Mouse (Mus musculus) spleen, postnatal 36 days (tissue): ENCODE results near the gene Rbms3.
A peak's percentile ranks its signal among the peaks of the same experiment; 100 is the strongest.

ENCODE experiments used
- DNase-seq, 2 experiments: peaks; one replicate each; pipeline ENCODE4 v3.0.0; 2022; ENCODE audit warnings: low spot score in 2 of 2, mixed read lengths in 1 of 2

Gene Rbms3

DNA sequence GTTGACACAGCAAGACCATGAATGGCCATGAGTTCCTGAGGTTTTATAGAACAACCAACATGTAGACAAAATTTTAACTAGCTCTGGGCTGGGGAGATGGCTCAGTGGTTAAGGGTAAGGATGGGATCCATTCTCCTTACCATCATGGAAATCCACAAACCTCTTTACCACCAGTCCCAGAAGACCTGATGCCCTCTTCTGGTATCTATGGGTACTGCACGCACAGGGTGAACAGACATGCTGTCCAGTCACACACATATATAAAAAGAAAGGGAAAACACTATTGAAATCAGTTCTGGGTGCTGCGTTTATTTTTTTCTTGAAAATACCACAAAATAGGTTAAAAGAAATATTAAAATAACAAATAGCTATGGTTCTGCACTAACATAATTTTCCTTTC lies 577.8 kb downstream of the Rbms3 start:
- DNase-seq: no peak

DNA sequence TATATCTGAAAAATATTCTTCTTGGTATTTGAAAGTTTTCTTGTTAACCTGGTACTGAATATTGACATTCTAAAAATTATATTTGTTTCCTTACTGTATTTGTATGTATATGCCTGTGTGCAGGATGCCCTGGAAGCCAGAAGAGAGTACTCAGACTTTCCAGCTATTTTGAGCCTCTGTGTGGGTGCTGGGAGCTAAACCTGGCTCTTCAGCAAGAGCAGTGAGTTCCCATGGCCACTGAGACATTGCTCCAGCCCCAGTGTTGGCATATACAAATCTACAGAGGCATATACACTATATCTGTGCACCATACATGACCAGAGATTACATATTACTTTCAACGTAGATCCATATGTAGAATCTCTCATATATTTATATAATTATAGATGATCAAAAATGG lies 581.1 kb downstream of the Rbms3 start:
- DNase-seq: no peak

DNA sequence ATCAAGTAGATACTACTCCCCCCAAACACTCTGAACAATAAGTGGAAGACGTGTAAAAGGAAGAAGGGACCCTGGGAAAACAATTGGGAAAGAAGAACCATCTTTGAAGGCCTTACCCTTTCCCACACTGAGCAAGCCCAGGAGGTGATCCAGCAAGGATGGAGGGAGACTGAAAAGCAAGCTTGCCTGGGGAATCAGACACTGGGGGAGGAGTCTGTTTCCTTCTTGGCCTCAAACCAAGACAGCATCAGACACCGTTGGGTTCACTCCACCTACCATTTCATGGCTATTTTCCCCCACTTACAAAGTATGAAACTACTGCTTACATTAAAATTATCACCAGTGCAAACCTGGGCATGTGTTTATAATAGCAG lies 587.7 kb downstream of the Rbms3 start:
- no peak for DNase-seq

DNA sequence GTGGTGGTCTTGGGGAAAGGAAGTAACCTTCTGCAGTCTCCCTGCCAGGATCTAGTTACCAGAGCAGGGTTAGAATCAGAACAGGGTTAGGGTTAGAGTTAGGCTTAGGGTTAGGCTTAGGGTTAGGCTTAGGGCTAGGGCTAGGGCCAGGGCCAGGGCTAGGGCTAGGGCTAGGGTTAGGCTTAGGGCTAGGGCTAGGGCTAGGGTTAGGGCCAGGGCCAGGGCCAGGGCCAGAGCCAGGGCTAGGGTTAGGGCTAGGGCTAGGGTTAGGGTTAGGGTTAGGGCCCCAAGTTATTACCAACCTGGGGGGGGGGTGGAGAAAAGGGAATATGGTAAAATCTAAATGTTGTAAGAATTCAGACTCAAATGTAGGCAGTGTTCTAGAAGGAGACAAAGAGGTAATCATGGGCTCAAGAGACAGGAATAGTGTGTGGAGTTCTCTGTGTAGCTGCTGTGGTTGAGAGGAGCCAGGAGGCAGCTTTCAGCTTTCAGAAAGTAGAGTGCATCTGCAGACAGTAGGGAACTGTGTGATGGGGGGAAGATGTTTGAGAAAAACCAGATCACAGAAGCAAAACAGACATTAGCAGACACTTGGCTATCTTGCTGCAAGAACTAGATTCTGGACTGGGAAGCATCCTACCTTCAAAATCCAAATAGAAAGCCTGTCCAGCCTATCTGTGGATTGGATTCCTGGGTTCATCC lies 588.3 kb downstream of the Rbms3 start:
- DNase-seq: no peak

DNA sequence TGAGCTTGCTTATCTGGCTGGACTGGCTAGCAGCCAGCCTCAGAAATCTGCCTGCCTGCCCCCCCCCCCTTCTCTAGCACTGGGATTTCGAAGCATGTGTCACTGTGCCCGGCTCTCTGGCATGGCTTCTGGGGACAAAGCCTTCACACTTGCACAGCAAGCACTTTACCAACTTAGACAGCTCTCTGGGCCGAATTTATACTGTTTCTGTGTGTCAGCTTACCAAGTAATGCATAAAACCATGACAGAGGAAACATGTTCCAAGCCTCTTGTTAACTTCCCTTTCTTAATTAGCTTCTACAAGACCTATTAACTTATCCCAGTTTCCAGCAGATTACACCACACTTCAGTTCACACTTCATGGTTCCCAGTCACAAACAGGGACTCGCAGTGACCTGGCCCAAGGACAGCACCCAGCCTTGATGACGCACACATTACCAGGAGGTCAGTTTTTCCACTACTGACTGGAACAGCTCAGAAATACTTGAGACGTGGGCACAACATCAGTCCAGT lies 589.7 kb downstream of the Rbms3 start:
- no peak for DNase-seq

DNA sequence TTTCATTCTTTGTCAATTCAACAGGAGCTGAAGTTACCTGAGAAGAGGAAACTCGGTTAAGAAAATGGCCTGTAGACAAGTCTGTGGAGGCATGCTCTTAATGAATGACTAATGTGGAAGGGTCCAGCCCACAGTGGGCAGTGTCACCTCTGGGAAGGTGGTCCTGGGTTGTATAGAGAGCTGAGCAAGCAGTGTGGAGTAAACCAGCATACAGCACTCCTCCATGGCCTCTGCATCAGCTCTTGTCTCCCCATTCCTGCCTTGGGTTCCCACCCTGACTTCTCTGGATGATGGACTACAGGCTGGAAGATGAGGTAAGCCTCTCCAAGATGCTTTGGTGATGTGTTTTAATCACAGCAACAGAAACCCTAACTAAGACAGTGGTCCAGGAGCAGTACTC lies 597.0 kb downstream of the Rbms3 start:
- DNase-seq: no peak

DNA sequence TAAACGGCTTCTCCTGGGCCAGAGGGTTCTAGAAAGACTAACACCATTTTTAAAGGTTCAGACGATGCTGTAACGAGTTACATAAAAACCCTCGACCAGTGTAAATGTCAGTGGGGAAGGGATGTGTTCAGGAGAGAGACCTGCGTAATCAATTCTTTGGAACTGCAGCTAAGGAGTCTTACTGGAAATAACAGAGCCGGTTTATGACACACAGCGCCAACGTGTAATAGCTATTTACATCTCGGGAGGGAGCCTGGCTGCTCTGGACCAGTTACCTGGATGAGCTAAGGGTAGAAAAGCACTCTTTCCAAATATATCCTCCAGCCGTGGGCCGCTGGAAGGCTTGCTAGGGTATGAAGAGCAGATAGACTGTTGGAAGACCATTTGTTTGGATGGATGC lies 598.5 kb downstream of the Rbms3 start:
- no peak for DNase-seq

DNA sequence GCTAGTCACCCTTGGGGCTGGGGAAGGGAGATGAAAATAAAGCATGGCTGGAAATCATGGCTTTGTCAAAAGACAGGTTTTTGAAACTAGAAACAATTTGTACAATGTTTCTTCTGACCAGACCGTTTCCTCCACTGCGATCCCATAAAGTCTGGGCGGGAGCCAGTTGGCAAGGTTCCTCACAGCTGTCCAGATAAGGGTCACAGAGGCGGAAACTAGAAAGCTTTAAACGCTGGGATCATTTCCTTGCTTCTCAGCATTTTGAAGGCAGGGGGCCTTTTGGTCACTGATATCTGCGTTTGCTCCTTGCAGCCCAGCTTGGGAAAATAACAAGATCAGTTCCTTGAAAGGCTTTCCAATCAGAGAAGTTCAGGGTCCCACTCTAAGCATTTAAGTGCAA lies 598.9 kb downstream of the Rbms3 start:
- peak; percentile 24 to 30 for DNase-seq

DNA sequence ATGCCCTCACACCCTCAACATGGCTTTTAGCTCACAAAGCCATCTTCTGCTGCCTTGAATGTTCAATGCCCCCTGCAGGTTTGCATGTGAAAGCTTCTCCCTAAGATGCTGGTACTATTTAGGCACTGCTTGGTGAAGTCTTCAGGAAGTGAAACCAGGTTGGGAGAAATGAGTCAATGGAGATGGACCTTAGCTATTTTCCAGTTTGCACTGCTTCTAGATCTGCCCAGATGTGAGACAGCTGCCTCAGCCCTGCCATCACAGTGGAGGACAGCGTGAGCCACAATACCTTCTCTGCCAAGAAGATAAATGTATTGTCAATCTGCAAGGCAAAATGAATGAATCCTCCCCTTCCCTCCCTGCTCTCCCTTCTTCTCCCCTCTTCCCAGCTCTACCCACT lies 599.8 kb downstream of the Rbms3 start:
- no peak for DNase-seq

DNA sequence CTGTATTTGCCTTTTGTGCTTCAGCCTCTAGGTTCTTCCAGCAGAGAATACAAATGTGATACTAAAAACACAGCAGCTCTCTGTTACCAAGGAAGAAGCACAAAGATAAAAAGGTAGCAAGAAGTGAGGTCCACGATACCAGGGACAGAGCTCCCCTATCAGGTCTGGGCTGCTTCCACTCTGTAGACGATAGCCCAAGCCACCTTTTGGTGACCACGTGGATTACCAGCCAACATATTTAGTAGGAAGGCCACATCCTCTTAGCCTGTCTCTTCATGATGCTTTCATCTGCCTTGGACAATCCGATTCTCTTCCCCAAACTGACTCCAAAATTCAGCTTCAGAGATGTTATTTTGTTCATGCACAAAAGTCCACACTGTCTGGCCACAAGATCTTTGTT lies 601.1 kb downstream of the Rbms3 start:
- DNase-seq: no peak

DNA sequence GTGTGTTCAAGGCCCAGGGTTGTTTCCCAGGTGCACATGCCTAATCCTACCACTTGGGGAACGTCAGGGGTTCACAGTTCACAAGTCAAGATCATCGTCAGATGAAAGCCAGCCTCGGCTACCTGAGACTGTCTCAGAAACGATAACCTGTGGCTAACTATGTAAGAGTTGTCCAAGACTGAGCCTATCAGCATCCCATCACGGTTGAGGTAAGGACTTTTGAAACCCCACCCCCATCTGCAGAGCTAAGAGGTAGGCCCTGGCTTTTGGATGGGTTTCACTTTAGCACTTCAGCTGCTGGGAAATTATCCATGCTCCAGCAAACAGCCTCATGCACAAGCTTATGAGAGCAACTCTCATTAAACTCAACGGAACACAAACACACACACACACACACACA lies 607.6 kb downstream of the Rbms3 start:
- DNase-seq: no peak

DNA sequence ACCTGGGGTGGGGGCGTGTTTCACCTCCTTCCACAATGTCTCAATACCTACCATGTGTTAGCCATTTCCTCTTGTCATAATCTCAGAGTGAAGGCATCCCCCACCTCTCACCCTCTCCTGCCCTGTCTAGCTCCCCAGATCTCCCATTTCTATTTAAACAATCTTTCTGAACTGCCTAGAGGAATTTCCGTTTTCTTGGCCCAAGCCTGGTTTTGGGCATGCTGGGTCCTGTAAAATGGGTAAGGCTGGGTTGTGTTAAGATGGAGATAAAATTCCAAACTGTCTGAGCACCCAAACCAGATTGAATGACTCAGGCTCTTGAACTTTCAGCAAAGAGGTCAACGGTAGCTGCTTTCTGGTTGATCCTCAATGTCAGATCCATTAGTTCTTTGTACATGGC lies 608.2 kb downstream of the Rbms3 start:
- no peak for DNase-seq

DNA sequence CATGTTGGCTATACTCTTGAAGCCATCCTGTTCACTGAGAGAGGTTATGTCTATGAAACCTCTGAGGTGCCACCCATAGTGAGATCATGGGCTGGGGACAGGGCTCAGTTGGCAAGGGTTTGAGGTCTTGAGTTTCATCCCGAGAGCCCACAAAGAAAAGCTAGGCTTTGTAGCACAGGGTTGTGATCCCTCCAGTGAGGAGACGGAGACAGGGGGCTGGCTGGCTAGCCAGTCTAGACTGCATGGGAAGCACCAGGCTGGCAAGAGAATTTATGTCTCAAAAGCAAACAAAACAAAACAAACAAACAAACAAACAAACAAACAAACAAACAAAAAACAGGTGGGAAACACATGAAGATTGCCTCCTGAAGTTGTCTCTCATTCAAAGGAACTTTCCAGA lies 609.5 kb downstream of the Rbms3 start:
- no peak for DNase-seq

DNA sequence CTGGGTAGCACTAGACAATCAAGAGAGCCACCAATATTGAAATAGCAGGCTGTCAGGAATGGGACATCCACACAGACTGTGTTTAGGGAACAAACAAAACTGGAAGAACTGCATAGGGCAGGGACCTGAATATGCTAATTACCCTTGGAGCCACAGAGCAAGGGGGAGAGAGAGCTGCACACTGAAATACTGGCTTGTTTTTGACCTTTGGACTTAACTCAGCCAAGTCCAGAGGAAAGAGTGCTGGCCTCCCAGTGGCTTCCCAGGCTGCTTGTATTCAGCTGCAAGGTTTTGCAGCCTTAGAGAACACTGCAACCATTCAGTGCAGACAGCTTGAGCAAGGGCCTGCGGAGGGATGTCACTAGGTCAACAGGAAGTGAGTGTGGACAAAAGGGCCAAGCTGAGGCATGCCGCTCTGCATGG lies 611.0 kb downstream of the Rbms3 start:
- no peak for DNase-seq

DNA sequence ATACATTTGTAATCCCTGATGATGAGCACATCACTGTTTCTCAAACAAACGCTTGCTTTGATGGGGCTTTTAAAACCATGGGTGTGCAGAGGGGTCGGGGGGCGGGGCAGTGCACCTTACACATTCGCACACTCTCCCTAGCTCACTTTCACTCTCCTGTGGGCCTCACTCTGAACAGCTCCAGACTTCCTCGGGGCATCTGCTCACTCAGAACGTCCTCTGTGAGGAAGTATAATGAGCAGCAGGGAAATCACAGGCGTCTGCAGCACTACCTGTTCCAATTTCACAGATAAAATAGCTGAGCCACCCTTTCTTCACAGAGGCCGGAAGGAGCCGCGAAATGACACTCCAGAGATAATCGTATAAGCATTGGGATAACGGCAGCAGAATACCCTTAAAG lies 611.4 kb downstream of the Rbms3 start:
- no peak for DNase-seq

DNA sequence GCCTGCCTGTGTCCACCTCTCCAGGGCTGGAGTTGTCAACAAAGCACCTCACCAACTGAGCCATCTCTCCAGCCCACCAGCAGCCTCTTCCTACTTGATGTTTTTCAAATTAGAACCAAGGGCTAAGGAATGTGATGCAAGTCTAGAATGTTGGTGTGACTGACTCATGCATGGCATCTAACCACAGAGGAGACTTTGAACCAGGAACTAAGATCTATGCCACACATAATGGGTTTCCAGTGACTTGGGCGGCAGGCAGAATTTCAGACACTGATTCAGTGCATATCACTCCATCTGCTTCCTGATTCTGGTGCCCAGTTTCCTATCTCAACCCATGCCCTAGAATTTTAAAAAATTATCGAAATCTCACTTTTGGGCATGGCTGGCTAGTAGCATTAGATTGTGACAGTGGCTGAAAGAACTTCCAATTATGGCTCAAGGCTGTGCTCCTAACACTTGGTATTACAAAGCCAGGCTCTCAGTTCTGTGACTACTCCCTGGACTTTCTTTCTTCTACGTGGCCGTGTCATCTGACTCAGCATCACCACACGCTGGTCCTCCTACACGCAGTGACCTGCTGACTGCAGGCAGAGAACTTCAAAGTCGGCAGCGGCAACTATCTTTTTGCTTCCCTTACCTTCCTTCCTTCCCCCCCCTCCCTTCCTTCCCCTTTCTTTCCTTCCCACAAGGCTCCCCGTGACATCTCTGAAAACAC lies 613.0 kb downstream of the Rbms3 start:
- no peak for DNase-seq

DNA sequence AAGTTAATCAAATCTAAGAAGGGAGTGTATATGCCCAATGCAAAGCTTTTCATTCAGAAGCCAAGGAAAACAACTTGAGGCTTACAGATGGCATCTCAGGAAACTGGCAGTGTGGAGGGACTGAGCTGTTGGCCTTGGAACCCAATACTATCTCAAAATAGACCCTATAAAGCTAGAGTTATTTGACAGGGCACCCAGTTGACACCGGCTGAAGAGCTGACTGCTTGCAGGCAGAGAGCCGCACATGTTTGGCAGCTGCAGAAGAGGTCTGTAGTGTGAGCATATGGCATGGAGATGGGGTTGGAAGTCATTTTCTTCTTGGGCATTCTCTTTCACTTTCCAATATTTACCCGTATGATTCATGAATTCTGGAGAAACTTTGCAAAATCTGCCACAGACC lies 616.3 kb downstream of the Rbms3 start:
- DNase-seq: no peak

DNA sequence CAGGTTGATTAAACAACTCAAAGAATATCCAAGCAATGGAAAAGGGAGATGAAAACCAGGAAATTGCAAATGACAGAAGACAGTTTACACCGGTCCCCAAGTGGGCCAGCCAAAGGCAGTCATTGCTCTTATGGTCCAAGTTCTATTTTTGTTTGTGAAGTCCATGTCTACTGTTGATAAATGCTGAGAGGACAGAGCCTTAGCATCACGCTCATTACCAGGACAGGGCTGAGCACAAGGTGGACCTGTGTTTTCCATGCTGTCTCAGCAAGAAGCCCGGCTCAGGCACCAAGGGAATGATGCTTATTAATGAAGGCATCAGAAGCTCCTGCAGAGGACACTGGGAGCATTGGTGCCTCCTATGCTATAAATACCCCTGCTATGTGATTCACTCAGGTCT lies 618.9 kb downstream of the Rbms3 start:
- no peak for DNase-seq

DNA sequence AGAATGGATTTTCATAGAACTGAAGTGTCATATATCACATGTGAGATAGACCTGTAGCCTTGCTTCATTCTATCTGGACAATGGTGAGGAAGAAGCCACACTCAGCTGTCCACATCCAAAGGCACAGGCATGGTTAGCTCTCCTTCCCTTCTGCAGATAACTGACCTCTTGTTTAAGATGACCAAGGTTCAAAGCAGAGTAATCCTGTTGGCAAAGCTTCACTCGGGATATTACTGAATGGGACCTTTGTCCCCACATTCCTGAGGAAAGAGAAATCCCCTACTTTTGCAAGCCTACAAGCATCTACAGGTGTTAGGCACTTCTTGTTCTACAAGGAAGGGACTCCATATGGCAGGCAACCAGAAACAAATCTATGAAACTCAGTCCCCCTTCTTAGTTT lies 621.5 kb downstream of the Rbms3 start:
- no peak for DNase-seq

DNA sequence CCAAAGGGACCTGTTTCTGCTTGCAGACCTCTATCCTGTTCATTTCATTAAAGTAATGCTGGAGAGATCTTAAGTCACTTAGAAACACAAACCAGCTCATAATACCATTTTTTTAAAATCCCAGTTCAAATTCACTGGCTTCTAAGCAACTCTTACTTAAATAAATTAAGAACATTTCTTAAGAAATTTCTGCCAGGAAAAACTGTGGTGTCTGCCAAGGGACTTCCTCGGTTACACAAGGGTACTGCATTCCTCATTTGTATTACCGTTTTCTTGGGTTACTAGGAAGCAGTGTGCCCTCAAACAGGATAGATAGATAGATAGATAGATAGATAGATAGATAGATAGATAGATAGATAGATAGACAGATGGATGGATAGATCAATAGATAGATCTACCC lies 627.6 kb downstream of the Rbms3 start:
- no peak for DNase-seq

DNA sequence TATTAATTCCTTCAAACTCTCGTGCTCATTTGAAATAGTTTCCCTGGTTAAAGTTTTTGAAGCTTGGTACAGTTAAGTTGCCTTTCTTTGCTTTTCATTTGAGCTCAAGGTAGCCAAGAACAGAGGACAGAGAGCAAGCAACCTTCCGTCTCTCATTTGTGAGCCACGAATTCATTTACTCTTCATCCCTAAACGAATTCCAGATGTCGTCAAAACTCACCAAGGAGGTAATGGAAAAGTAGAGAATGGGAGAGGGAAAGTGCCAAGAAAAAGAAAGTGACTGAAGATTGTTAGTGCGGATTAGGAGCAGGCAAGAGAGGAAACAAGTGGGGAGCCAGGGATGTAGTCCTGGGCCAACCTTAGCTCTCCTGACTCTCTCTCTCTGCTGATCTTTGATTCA lies 630.5 kb downstream of the Rbms3 start:
- no peak for DNase-seq

DNA sequence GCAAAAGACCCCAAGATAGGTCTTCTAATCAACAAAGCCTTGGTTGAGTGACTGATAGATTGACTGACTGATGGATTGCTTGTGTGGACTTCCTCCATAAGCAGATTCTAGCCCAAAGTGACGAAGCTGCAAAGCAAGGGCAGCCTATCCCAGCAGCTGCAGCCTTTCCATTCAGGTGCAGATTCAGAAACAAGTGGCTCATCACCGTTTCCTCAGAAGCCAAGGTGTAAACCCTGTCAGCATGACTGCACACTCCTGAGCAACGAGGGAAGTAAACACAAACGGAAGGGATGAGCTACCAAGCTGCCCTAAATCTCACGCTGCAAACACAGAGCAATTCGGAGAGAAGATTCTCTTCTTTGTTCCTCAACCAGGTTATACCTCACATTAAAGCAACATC lies 639.4 kb downstream of the Rbms3 start:
- DNase-seq: no peak

DNA sequence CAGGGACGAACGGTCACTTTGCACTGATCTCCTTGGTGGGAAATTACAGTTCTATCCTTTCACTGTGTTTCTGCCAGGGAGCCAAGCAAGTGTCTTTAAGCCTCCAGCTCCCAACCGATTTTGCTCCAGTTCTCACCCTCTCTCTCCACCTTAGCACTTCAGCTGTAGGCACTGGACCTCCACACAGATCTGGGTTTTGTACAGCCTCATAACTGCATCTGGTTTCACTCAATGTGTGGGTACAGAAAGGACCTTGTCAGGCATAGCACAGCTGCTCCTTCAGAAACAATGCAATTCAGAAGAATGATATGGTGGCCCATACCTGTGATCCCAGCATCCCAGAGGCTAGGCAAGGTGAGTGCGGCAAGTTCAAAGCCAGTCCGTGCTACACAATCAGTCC lies 648.9 kb downstream of the Rbms3 start:
- DNase-seq: no peak

DNA sequence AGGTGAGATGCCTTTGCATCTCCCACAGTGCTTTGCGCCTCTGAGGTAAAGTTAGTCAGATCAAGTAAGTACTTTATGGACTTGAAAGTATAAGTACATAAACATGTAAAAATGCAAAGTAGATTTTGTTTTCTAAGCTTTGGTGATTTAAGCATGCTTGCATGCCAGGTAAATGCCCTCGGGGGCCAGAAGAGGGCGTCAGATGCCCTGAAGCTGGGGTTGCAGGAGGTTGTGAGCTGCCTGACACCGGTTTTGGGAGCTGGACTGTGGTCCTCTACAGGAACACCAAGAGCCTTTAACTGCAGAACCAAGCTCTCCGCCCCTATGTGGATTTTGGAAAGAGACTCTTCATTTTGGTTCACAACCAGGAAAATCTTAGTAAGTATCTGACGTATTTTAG lies 652.3 kb downstream of the Rbms3 start:
- DNase-seq: no peak
